Mouse (Mus musculus) lung, postnatal 36 days (tissue): ENCODE results near the gene Tdp2.
"Not testable (repeated sequence)": the region's sequence is repeated elsewhere in the genome, so short reads cannot be mapped to it uniquely, and the experiment has no call there.

Experiments used
- DNase-seq: peaks from one replicate; pipeline ENCODE4 v3.0.0; 2022; ENCODE audit warnings: mixed read lengths

The Tdp2 gene

DNA sequence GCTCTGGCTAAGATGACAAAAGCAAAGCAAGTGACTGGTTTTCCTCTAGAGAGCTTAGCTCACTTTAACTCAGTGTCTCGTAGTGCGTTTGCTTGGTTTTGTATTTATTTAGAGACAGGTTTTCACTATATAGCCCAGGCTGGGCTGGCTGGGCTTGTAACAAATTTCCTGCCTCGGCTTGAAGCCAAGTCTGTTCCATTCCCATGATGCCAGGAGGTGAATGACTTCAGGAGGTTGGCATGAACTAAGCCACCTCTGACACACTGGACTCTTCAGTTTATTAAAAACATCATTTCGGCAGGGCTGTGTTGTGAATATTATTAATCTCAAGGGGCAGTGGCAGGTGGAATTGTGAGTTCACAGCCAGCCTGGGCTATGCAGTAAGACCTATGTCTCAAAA is 5.9 kb upstream of the Tdp2 start:
- DNase-seq, result no peak

DNA sequence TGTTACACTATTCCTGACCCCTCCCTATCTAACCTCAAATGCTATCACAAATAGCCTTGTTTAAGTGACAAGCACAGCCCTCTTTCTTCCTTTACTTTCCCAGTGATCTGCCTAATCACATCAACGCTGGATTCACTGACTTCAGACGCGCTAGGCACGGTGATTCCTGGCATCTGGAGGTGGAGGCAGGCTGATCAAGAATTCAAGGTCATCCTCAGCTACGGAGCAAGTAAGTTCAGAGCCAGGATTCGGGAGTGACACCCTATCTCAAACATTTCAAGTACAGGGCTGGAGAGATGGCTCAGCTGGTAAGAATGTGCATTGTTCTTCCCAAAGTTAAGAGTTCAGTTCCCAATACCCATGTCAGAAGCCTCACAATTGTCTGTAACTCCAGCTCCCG is 5.4 kb upstream of the Tdp2 start:
- DNase-seq, result no peak

DNA sequence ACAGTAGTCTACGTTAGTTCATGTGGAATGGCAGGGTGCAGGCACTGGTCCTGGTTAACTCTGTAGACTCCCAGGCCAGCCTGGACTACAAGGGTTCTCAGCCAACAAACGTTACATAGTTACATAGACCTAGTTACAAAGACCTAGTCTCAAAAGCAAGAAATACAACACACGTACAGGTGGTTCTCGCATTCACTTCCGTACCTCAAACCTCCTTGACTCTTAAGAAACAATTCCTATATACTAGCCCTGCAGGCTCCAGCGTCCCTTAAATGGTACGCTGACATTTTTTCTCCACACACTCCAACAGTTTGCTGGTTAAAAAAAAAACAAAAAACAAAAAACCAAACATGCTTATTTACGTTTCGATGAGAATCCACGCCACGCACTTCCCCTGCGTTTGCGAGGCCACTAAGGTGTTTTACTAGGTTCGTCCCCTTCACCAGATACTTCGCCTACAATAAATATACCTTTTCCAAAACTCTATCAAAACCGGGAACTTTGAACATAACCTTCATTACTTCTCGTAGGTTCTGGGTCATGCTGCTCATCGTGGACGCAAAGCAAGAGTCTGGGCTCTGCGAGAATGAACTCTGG is 625 bp upstream of the Tdp2 start:
- peak; percentile 12 for DNase-seq

- DNase-seq, result no peak
Measured at GRCm38 (mm10) chr13:24832131-24832810, 792 bp downstream of the Tdp2 start.

GRCm38 (mm10) chr13:24832811-24833155 is 1.3 kb downstream of the Tdp2 start:
- DNase-seq, result no peak

DNA sequence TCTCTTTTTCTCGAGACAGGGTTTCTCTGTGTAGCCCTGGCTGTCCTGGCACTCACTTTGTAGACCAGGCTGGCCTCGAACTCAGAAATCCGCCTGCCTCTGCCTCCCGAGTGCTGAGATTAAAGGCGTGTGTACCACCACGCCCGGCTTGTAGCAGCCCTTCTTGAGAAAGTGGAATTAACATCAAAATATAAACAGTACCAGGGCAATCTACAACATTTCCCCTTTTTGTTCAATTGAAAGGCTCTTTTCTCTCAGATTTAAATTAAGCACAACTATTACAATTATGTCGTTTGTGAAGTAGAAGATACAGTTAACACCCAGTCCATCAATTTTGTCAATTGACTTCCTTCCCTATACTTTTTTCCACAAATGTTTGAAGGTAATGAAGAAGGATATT is 6.3 kb downstream of the Tdp2 start:
- not testable (repeated sequence) for DNase-seq

DNA sequence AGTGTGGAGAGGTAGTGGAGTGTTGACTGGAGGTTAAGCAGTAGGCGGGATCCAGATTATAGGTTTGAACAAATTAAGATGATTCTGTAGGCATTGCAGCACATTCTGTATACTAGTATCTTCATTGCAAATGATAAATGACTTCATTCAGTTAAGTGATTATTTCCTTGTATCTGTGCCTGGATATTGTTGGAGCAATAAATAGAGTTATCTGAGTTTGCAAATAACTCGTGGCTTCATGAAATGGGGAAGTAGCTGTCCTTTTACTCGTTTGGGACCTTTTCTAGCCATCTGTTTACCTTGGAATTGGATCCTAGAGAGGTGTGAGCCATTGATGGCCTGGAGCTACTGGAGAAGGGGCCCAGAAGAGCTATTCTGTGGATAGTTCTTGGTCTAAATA is 8.4 kb downstream of the Tdp2 start:
- no peak for DNase-seq

GRCm38 (mm10) chr13:24841702-24842101 is 10.2 kb downstream of the Tdp2 start:
- DNase-seq, result no peak

- DNase-seq, result peak; percentile 6
Measured at GRCm38 (mm10) chr13:24844983-24845955, 13.8 kb downstream of the Tdp2 start, which contains the start of gene D130043K22Rik. TSS of gene D130043K22Rik (plus strand) at chr13:24845135.

DNA sequence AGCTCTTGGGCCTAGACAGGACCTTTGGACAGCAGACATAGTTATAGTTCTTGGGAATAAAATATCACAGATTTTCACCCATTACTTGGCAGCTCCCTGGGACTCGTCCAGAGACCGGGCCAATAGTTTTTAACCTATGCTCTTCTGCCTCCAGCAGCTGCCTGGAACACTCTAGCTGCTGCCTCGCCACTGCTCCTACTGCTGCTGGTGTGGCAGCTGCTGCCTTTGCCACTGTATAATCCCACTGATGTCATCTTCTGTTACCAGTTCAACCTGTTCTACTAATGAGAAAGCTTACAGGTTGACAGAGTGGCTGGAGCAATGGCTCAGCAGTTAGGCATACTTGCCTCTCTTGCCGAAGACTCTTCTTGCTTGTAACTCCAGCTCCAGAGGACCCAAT is 17.8 kb downstream of the Tdp2 start:
- no peak for DNase-seq

DNA sequence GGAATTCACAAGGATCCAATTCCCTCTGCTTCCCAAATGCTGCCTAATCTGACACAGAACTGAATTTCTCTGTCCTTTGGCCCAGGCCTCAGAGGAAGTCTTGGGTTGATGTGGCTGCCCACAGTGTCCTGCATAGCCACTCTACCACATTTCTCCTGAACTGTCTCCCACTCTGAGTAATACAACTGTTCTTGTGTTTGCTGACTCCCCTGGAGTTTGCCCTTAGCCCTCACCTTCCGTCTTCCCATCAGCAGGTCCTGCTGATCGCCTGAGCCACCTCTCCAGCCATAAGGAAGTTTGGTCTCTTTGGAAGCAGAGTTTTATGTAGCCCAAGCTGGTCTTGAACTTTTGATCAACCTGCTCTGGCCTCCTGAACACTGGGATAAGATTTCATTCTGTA is 20.5 kb downstream of the Tdp2 start:
- no peak for DNase-seq

- no peak for DNase-seq
Measured at GRCm38 (mm10) chr13:24852570-24852969, 21.1 kb downstream of the Tdp2 start.

- DNase-seq, result no peak
Measured at GRCm38 (mm10) chr13:24859115-24859514, 27.6 kb downstream of the Tdp2 start.

- no peak for DNase-seq
Measured at GRCm38 (mm10) chr13:24861084-24861483, 29.6 kb downstream of the Tdp2 start.

DNA sequence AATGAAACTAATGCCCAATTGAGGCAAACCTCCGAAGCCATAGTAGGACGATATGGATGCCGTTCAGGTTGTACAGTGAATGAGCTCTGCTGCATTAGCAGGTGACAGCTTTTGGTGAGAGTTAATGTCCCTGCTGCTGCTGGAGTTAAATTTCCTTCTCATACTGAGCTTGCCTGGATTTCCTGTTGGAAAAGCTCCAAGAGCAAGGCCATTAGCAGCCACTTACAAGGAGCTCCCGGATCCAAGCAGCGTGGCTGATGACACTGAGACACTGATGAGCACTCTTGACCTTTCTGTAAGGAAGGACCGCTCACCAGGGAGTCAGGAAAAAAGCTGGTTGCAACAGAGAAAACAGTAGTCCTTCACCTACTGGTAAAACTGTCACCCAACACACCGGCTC is 30.5 kb downstream of the Tdp2 start:
- DNase-seq, result peak; percentile 5

DNA sequence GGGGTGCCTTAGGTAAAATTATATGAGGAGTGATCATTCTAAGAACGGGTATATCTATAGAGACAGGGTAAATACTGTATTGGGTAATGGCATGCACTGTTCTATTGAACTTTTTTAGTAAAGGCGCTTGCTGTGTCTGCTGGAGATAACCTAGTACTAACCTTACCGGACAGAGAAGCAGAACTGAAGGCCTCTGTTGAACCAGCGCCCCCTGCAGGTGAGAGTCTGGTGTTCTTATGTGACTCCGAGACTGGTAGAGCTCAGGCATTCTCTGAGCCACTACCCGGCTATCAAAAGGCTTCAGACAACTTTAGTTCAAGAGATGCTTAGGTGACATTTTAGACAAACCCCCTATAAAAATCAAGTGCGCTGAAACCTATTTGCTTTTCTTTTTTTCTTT is 31.0 kb downstream of the Tdp2 start:
- DNase-seq, result peak; percentile 84

DNA sequence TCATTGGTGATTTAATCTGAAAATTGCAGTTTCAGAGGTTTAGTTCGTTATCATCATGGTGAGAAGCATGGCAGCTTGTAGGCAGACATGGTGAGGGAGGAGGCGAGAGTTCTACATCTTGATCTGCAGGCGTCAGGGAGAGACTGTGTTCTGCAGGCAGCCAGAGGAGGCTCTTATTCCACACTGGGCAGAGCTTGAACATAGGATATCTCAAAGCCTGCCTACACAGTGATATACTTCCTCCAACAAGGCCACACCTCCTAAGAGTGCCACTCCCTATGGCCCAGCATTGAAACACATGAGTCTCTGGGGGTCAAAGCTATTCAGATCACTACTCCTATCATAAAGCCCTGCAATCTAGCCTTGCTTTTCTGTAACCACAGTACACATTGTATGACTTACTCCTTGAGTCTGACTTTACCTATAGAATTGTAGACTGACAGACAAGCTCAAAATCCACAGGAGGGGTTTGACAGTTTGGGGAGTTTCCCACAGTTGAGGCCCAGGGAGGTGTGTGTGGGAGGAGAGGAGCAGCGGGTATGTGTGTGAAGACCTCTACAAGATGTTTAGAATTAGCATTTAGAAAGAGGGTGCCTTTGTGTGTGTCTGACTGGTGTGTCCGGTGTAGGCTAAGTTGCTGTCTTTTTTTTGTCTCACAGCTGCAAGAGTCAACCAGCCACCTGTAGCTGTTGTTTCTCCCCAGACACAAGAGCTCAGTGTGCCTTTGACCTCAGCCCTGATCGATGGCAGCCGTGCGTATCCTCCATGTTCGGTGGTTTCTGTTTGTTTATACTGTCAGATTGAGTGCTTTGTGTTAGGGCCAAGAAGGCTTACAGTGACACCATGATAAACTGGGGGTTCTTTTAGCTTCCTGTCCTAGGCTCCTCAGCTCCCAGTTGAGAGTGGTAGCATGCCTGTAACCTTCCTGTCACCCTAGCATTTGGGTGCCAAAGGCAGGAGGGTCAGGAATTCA is 35.2 kb downstream of the Tdp2 start:
- DNase-seq, result no peak

- DNase-seq, result no peak
Measured at GRCm38 (mm10) chr13:24867789-24868188, 36.3 kb downstream of the Tdp2 start.

GRCm38 (mm10) chr13:24868233-24868632 is 36.8 kb downstream of the Tdp2 start:
- DNase-seq, result no peak

DNA sequence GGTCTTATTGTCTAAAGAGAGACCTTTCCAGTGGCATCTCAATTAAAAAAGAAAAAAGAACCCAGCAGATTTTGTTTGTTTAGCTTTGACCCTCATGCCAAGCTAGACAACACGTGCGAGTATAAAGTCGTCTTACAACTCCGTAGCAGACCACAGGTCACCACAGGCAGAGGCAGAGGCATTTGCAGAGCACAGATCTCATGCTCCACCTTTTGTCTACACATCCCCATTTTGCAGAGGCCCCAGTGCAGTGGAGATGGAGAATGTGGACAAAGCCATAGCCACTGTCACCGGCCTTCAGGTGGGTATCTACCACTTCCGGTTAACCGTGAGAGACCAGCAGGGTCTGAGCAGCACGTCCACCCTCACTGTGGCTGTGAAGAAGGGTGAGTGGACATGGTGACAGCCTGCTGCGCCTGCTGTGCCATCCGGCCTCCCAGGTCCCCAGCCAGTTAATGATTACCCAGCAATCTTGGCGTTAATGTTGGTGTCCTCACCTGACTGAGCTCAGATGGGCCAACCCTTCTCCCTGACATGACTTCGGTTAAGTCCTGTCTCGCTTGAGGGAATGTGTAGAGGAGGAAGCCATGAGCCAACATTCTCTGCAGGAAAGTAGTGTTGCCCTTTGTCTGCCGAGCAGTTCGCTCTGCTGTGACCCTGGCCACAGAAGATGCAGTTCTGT is 48.0 kb downstream of the Tdp2 start:
- no peak for DNase-seq

DNA sequence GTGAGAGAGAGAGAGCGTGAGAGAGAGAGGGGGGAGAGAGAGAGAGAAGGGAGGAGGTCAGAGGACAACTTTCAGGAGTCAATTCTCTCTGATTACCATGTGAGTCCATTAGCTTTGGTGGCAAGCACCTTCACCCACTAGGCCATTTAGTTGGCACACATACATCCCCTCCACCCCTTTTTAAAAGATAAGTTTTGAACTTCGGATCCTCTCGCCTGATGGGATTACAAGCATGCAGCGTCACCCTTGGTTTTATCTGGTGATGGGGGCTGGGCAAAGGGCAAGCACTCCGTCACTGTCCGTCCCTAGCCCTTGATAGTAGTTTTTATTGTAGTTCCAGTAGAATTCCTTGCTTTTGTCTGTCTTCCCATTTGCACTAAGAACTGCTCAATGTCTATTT is 48.7 kb downstream of the Tdp2 start:
- DNase-seq, result no peak

GRCm38 (mm10) chr13:24880704-24881103 is 49.2 kb downstream of the Tdp2 start:
- no peak for DNase-seq
